Mouse (Mus musculus) thymus, adult 2 months (tissue): ENCODE data around the gene H2-D1. TPM values are rescaled to one million over a fixed set of nuclear protein-coding genes. Genes with fewer than 3 reads are reported as not detected.
"Not testable (repeated sequence)": the region's sequence is repeated elsewhere in the genome, so short reads cannot be mapped to it uniquely, and the experiment has no call there.

Source experiments
- DNase-seq: peaks from one replicate; pipeline ENCODE4 v3.0.0; 2021
- H3K27ac ChIP-seq: fragments of 200-500 bp; 2 replicates; pipeline ENCODE4 v1.5.1; 2012; ENCODE audit warnings: low read length, control low read depth; ENCODE audit not compliant: control insufficient read depth, insufficient read depth
- H3K27me3 ChIP-seq: fragments of 200-500 bp; 2 replicates; pipeline ENCODE4 v1.6.1; 2012; ENCODE audit warnings: mild to moderate bottlenecking, low read length, moderate library complexity, mixed read lengths; ENCODE audit not compliant: control insufficient read depth, insufficient read depth
- H3K36me3 ChIP-seq: fragments of 200-500 bp; 2 replicates; pipeline ENCODE4 v1.6.1; 2012; ENCODE audit warnings: mild to moderate bottlenecking, low read length, moderate library complexity; ENCODE audit not compliant: control insufficient read depth, insufficient read depth
- H3K4me1 ChIP-seq: fragments of 200-500 bp; replicated peaks from 2 replicates; pipeline ENCODE4 v1.6.1; 2012; ENCODE audit warnings: low read length; ENCODE audit not compliant: control insufficient read depth, insufficient read depth
- H3K4me3 ChIP-seq: fragments of 200-500 bp; 2 replicates; pipeline ENCODE4 v1.5.1; 2012; ENCODE audit warnings: mild to moderate bottlenecking, low read length, control low read depth, moderate library complexity; ENCODE audit not compliant: control insufficient read depth, insufficient read depth
- CTCF ChIP-seq: fragments of 200-500 bp; IDR thresholded peaks from 2 replicates; pipeline ENCODE4 v1.5.1; 2012; ENCODE audit warnings: mild to moderate bottlenecking, control low read depth, low read length, moderate library complexity, borderline replicate concordance; ENCODE audit not compliant: control insufficient read depth, poor library complexity, insufficient read depth; ENCODE audit errors: extremely low read depth
- POLR2A ChIP-seq: fragments of 200-500 bp; IDR thresholded peaks from 2 replicates; pipeline ENCODE4 v1.6.1; 2012; ENCODE audit warnings: mild to moderate bottlenecking, low read length, control low read depth, moderate library complexity; ENCODE audit not compliant: control insufficient read depth, poor library complexity, insufficient read depth; ENCODE audit errors: extremely low read depth
- WGBS: fragments of 180-500 bp; shearing (Covaris S2); methylation state at CpG from one replicate; pipeline ENCODE4 v1.1.7; 2018; 5-methylcytosine and 5-hydroxymethylcytosine counted together
- polyA plus RNA-seq: library from polyadenylated mRNA; depleted of rRNA; stranded (reverse); fragments of >200 nt; gene quantifications from 2 replicates; pipeline ENCODE4 v1.2.3, GENCODE M21; 2012; rRNA removed

Gene H2-D1
- polyA plus RNA-seq, 1 experiment = 1,061 TPM

DNA sequence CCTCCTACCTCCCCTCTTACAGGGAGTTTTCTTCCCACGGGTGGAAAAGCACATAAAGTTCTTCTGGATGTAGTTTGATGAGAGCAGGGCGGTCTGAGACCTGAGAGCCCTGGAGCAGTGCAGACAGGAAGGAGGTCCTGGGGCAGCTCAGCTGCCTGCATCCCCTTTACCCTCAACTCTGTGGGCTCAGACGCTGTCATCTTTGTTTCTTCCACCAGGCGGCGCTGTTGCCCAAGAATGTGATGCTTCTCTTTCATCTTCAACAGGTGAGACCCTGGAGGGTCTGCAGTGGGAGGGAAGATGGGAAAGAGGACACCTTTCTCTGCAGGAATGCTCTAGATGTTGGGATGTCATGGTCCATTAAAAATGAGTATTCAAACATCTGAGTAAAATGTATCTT, 33.3 kb downstream of the H2-D1 start:
- H3K27ac ChIP-seq, H3K27me3 ChIP-seq, H3K36me3 ChIP-seq, H3K4me3 ChIP-seq, H3K4me1 ChIP-seq: not testable (repeated sequence)
- DNase-seq = peak; percentile 91
- 4% methylated on average over 5 of the region's 5 CpGs for WGBS
- peak; percentile 57; the same call in 1 of the 2 replicates for TF ChIP-seq CTCF

DNA sequence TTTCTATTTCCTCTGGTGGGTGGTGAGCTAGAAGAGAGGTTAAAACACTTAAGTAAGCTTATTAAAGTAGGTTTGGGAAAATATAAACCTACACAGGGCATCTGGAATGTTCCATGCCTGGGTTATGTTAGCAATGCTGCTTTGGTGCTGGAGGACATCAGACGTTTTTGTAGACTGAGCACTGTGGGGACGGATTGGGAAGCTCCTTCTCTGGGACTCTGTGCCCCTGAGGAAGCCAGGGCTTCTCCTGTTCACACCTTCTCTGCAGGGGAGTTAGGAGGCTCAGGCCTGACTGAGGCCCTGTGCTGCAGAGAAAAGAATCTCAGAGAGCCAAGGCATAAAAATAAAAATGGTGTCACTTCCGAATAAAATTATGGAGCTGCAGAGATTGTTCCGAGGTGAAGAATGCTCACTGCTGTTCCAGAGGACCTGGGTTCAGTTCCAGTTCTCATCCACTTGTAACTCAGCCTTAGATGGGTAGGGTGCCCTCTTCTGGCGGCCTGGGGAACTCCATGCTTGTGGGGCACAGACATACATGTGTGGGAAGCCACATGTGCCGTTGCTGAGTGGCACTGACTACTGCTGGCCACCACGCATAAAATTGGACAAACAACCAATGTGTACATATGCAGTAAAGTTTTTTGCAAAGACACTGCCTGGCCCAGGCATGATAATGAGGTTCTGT, 37.9 kb downstream of the H2-D1 start:
- 93% methylated on average over 7 of the region's 7 CpGs for WGBS
- not testable (repeated sequence) for H3K27ac ChIP-seq, DNase-seq, H3K36me3 ChIP-seq, H3K27me3 ChIP-seq, H3K4me3 ChIP-seq
- H3K4me1 ChIP-seq = peaks cover 27% of the 10 kb centered on the region

DNA sequence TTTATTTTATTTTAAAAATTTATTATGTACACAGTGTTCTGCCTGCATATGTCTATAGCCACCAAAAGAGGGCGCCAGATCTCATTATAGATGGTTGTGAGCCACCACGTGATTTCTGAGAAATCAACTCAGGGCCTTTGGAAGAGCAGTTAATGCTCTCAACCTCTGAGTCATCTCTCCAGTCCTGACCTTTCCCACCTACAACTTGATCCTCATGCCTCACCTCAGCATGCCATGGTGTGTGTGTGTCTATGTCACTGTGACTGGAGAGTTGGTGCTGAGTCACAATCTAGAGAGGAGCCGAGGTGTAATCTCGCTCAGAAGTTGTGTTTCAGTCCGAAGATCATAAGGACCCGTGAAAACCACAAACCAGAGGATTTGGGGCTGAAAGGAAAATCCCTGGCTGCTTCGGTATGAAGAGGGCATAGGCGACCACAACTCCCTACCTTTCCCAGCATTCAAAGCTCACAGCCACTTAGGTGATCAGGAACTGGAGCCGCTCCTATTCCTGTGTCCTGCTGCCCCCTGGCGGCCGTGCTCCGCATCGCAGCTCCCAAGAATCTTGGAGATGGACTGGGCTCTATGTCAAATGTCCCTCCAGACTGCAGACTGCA, 39.2 kb downstream of the H2-D1 start:
- Histone ChIP-seq H3K4me3 (peak overlapping the region; percentile 15; the same call in 1 of the 2 replicates), H3K36me3 (no peaks in the 10 kb centered on the region), H3K27ac (no peak overlapping the region), H3K4me1 (peaks cover 38% of the 10 kb centered on the region), H3K27me3 (no peaks in the 10 kb centered on the region)
- TF ChIP-seq POLR2A = no peak
- TF ChIP-seq CTCF = peak; percentile 94
- 9% methylated on average over 13 of the region's 13 CpGs for WGBS
- peak; percentile 96 for DNase-seq

DNA sequence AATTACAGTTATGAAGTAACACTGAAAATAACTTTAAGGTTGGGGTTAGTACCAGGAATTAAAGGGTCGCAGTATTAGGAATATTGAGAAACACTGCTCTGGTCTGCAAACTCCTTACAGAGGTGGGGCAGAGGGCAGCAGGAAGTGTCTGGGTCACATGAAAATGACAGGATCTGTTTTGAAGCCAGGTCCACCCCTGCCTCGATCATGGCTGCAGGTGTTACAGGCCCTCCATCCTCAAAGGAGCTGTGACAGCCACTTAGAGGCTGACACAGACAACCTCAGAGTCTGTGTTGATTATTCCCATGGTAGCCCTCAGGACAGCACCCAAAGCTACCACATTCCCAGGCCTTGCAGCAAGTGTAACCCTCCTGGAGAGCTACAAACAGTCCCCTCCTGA, 40.7 kb downstream of the H2-D1 start:
- no peaks in the 10 kb centered on the region for H3K27me3 ChIP-seq
- 65% methylated on average over 2 of the region's 2 CpGs for WGBS
- no peak for DNase-seq
- TF ChIP-seq CTCF (no peak), POLR2A (no peak)
- H3K36me3 ChIP-seq = no peaks in the 10 kb centered on the region
- H3K4me3 ChIP-seq = no peak overlapping the region
- no peak overlapping the region for H3K27ac ChIP-seq
- peaks cover 45% of the 10 kb centered on the region for H3K4me1 ChIP-seq

DNA sequence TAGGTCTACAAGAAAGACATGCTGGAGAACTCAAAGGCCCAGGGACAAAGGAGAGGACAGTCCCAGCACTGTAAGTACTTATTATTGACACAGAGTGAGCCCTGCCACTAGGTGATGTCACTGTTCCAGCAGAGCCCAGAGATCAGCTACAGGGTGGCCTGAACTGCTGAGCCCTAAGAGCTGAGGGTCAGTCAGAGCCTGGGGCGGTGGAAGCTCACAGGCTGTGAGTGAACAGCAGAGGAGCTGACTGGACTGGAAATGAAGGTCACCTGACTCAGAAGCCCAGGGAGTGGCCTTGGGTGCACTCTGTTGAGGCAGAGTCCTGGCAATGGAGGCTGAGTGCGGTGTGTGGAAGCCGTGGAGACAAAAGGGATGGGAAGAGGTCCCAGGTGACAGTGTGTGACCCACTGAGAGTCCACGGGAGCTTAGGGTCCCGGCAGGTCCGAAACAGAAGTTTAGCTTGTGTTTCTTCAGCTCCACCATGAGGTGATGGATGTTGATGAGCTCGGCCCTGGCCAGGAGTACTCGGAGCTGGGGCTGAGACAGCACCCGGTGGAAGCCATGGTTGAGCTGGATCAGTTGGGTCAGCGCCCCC, 41.3 kb downstream of the H2-D1 start:
- no peak for DNase-seq
- TF ChIP-seq CTCF = no peak
- no peaks in the 10 kb centered on the region for H3K27me3 ChIP-seq
- H3K4me3 ChIP-seq = no peak overlapping the region
- WGBS = 88% methylated on average over 10 of the region's 10 CpGs
- H3K36me3 ChIP-seq = no peaks in the 10 kb centered on the region
- no peak overlapping the region for H3K27ac ChIP-seq
- H3K4me1 ChIP-seq = peaks cover 45% of the 10 kb centered on the region

DNA sequence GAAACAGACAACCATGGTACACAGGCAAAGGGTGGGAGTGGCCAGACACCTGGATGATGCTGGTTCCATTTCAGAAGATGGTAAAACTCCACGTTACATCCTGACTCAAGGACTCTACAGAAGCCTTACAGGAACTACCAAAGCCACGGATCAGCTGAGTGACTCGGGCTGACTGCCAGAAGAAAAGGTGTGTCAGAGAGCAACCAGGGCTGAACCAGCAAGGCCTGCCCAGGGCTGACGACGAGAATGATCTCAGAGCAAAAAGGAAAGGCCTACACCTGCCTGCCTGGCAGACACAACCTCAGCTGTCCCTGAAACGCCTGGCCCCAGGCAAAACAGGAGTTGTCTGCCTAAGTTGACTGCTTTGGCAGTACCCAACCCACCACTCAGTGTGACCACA, 41.9 kb downstream of the H2-D1 start:
- DNase-seq = no peak
- no peaks in the 10 kb centered on the region for H3K36me3 ChIP-seq
- WGBS = 21% methylated on average over 6 of the region's 6 CpGs
- H3K4me3 ChIP-seq = no peak overlapping the region
- H3K27me3 ChIP-seq = no peaks in the 10 kb centered on the region
- H3K4me1 ChIP-seq = peaks cover 45% of the 10 kb centered on the region
- no peak overlapping the region for H3K27ac ChIP-seq
- TF ChIP-seq POLR2A (no peak), CTCF (no peak)

DNA sequence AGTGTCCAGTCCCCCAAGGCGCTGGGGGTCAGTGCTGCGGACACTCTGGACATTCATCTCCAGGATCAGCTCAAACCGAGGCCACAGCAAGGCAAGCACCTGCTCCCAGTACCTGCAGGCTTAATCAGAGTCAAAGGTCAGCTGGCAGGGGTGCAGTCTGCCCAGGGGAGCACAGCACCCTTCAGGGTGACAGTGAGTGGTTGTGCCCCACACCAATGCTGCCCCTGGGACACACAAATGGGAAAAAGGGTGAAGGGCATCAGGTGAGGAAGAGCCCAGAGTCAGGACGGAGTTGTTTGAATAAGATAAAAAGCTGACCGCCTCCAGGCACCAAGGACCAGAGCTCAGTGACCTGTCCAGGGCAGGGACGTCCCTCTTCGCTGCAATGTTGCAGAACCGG, 42.4 kb downstream of the H2-D1 start:
- H3K36me3 ChIP-seq, H3K4me3 ChIP-seq, H3K27ac ChIP-seq, H3K27me3 ChIP-seq, DNase-seq: not testable (repeated sequence)
- peaks cover 45% of the 10 kb centered on the region for H3K4me1 ChIP-seq
- 92% methylated on average over 8 of the region's 8 CpGs for WGBS

Other genes starting within 250 kb of the H2-D1 start
- 1.1 and 1.5 TPM in 2 replicates for gene Vwa7, start 246.2 kb upstream of the H2-D1 start, polyA plus RNA-seq
- 12.3 and 18.3 TPM in 2 replicates for gene Sapcd1, start 234.7 kb upstream of the H2-D1 start, polyA plus RNA-seq
- 15.5 and 20.0 TPM in 2 replicates for gene Msh5, start 216.0 kb upstream of the H2-D1 start, polyA plus RNA-seq
- 316 and 321 TPM in 2 replicates for gene Clic1, start 212.8 kb upstream of the H2-D1 start, polyA plus RNA-seq
- 54.0 and 55.3 TPM in 2 replicates for gene Ddah2, start 203.7 kb upstream of the H2-D1 start, polyA plus RNA-seq
- gene Ly6g6c, start 197.3 kb upstream of the H2-D1 start, polyA plus RNA-seq = 3.6 and 5.0 TPM in 2 replicates
- gene Mpig6b, start 196.5 kb upstream of the H2-D1 start, polyA plus RNA-seq = 0.18 and 0.20 TPM in 2 replicates
- gene Ly6g6e, start 185.8 kb upstream of the H2-D1 start, polyA plus RNA-seq = 2.3 and 3.4 TPM in 2 replicates
- 0.59 and 1.5 TPM in 2 replicates for gene Ly6g6d, start 184.7 kb upstream of the H2-D1 start, polyA plus RNA-seq
- gene Ly6g6f, start 177.1 kb upstream of the H2-D1 start, polyA plus RNA-seq = 0.66 and 1.3 TPM in 2 replicates
- gene Abhd16a, start 173.5 kb upstream of the H2-D1 start, polyA plus RNA-seq = 191 and 202 TPM in 2 replicates
- 0.27 TPM in 1 of 2 replicates, not detected in the other for gene Ly6g5c, start 154.5 kb upstream of the H2-D1 start, polyA plus RNA-seq
- gene Ly6g5b, start 147.3 kb upstream of the H2-D1 start, polyA plus RNA-seq = 5.9 and 8.3 TPM in 2 replicates
- 35.2 and 37.8 TPM in 2 replicates for gene Gpank1, start 141.3 kb upstream of the H2-D1 start, polyA plus RNA-seq
- 500 and 515 TPM in 2 replicates for gene Csnk2b, start 140.7 kb upstream of the H2-D1 start, polyA plus RNA-seq
- 12.9 and 16.0 TPM in 2 replicates for gene D17H6S53E, start 136.4 kb upstream of the H2-D1 start, polyA plus RNA-seq
- gene Apom, start 130.7 kb upstream of the H2-D1 start, polyA plus RNA-seq = 0.55 and 0.85 TPM in 2 replicates
- 411 TPM in 2 replicates for gene Bag6, start 127.6 kb upstream of the H2-D1 start, polyA plus RNA-seq
- 770 and 778 TPM in 2 replicates for gene Prrc2a, start 97.8 kb upstream of the H2-D1 start, polyA plus RNA-seq
- 5.4 and 8.9 TPM in 2 replicates for gene Aif1, start 86.7 kb upstream of the H2-D1 start, polyA plus RNA-seq
- gene Lst1, start 74.3 kb upstream of the H2-D1 start, polyA plus RNA-seq = 30.7 and 49.6 TPM in 2 replicates
- gene Ltb, start 68.3 kb upstream of the H2-D1 start, polyA plus RNA-seq = 358 and 375 TPM in 2 replicates
- 11.3 and 11.4 TPM in 2 replicates for gene Tnf, start 60.7 kb upstream of the H2-D1 start, polyA plus RNA-seq
- 14.4 and 14.5 TPM in 2 replicates for gene Lta, start 57.4 kb upstream of the H2-D1 start, polyA plus RNA-seq
- 0.29 TPM in 1 of 2 replicates, not detected in the other for gene Gm16181, start 41.9 kb upstream of the H2-D1 start, polyA plus RNA-seq
- 7.9 TPM in 2 replicates for gene Atp6v1g2, start 29.1 kb upstream of the H2-D1 start, polyA plus RNA-seq
- 34.2 and 41.3 TPM in 2 replicates for gene Nfkbil1, start 26.9 kb upstream of the H2-D1 start, polyA plus RNA-seq
- 778 and 831 TPM in 2 replicates for gene Ddx39b, start 21.0 kb upstream of the H2-D1 start, polyA plus RNA-seq
- 4.6 and 6.7 TPM in 2 replicates for gene H2-Q1, start 57.7 kb downstream of the H2-D1 start, polyA plus RNA-seq
- 142 and 170 TPM in 2 replicates for gene H2-Q2, start 79.5 kb downstream of the H2-D1 start, polyA plus RNA-seq
- gene H2-Q4, start 116.9 kb downstream of the H2-D1 start, polyA plus RNA-seq = 272 and 274 TPM in 2 replicates
- gene H2-Q6, start 162.1 kb downstream of the H2-D1 start, polyA plus RNA-seq = 115 and 165 TPM in 2 replicates
- gene H2-Q7, start 176.4 kb downstream of the H2-D1 start, polyA plus RNA-seq = 412 and 617 TPM in 2 replicates
- 15.3 and 18.6 TPM in 2 replicates for gene H2-Q10, start 207.4 kb downstream of the H2-D1 start, polyA plus RNA-seq
- gene Pou5f1, start 243.3 kb downstream of the H2-D1 start, polyA plus RNA-seq = 0.50 and 0.71 TPM in 2 replicates